Mouse (Mus musculus) heart, postnatal 0 days (tissue): ENCODE data around the gene Plekhh2.

Experiments
- CTCF ChIP-seq: IDR thresholded peaks from 2 replicates; pipeline ENCODE4 v1.5.1; 2016; ENCODE audit warnings: antibody characterized with exemption, control low read depth, low read depth
- EP300 ChIP-seq: IDR thresholded peaks from 2 replicates; pipeline ENCODE4 v1.6.1; 2016; ENCODE audit warnings: antibody characterized with exemption, low read depth

GRCm38 (mm10) chr17:84520057-84520456, 8.4 kb downstream of the Plekhh2 start:
- TF ChIP-seq CTCF: no peak
- TF ChIP-seq EP300: no peak
